Mouse (Mus musculus): ENCODE data around the gene Atg4a-ps. TPM values are rescaled to one million over a fixed set of nuclear protein-coding genes. Genes with fewer than 3 reads are reported as not detected.
"Not testable (repeated sequence)": the region's sequence is repeated elsewhere in the genome, so short reads cannot be mapped to it uniquely, and the experiment has no call there.

The Atg4a-ps gene
- total RNA-seq (2018; cell fraction: chromatin; rRNA removed) = under 1 TPM in 16 of 26 experiments, not detected in 10; 0.44 to 0.92 (median 0.64) TPM
- total RNA-seq (2018; cell fraction: cytosol; rRNA removed) = under 1 TPM in 25 of 26 experiments, not detected in 1; 0.05 to 0.47 (median 0.25) TPM
- total RNA-seq (2018; cell fraction: nucleus; rRNA removed) = under 1 TPM in 5 of 26 experiments, not detected in 21; 0.24 to 0.42 (median 0.31) TPM
- polyA plus RNA-seq (2018) = 0.18 to 0.29 TPM (median 0.23 TPM) in 3 replicates

DNA sequence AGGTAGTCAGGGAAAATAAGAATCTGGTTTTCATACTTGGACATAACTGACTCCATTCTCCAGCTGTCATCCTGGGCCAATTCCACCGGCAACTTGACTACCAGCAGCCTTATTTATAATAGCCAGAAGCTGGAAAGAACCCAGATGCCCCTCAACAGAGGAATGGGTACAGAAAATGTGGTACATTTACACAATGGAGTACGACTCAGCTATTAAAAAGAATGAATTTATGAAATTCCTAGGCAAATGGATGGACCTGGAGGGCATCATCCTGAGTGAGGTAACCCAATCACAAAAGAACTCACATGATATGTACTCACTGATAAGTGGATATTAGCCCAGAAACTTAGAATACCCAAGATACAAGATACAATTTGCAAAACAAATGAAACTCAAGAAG is at the start of gene Atg4a-ps:
Gene Atg4a-ps (minus strand): TSS at position 101 of the 400 bp plus-strand sequence.
- H3K4me3 ChIP-seq (ENCODE audit: inconsistent target); H3K27ac ChIP-seq; H3K36me3 ChIP-seq (ENCODE audit: inconsistent target); H3K79me2 ChIP-seq (ENCODE audit: inconsistent target): not testable (repeated sequence)
- WGBS (ENCODE audit: missing documents) = 92% methylated on average over 1 of the region's 2 CpGs

DNA sequence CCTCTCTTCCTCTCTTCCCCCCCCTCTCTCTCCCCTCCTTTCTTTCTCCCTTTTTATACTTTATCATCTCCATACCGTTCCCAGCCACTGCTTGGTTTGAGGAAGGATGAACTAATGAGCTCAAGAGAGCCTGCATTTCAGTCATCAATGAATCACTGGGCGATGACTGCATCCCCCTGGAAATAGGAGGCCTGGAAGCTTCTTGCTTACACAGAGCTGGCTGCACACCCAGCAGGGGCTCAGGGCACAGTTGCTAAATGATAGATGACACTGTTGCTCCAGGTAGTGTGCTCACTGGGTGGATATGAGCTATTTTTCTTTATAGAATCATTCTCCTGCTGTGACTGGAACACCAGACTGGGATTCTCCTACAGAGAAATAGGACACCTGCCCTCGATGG is 49.7 kb upstream of the Atg4a-ps start:
- H3K36me3 ChIP-seq (ENCODE audit: inconsistent target) = no peaks in the 10 kb centered on the region
- no peak overlapping the region for H3K4me3 ChIP-seq (ENCODE audit: inconsistent target)
- H3K27ac ChIP-seq = no peak overlapping the region
- H3K79me2 ChIP-seq (ENCODE audit: inconsistent target) = no peaks in the 10 kb centered on the region
- 82% methylated on average over 3 of the region's 3 CpGs for WGBS (ENCODE audit: missing documents)

DNA sequence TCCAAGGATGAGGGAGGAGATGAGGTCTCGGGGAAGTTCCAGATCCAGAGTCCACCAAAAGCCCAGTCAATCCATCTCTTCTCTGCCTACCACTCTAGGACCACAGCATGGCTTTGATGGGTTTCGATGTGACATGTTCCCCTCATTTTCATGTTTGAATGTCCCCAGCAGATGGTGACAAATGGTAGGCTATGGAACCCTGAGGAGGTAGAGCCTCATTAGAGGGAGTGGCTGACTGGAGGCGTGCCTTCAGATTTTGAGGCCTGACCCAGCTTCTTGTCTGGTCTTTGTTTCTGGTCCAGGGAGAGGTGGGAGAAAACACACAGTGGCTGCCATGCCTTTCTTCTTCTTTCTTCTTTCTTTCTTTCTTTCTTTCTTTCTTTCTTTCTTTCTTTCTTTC is 44.6 kb upstream of the Atg4a-ps start:
- H3K4me3 ChIP-seq (ENCODE audit: inconsistent target) = no peak overlapping the region
- WGBS (ENCODE audit: missing documents) = 77% methylated on average over 3 of the region's 3 CpGs
- H3K27ac ChIP-seq = no peak overlapping the region
- no peaks in the 10 kb centered on the region for H3K79me2 ChIP-seq (ENCODE audit: inconsistent target)
- H3K36me3 ChIP-seq (ENCODE audit: inconsistent target) = no peaks in the 10 kb centered on the region

DNA sequence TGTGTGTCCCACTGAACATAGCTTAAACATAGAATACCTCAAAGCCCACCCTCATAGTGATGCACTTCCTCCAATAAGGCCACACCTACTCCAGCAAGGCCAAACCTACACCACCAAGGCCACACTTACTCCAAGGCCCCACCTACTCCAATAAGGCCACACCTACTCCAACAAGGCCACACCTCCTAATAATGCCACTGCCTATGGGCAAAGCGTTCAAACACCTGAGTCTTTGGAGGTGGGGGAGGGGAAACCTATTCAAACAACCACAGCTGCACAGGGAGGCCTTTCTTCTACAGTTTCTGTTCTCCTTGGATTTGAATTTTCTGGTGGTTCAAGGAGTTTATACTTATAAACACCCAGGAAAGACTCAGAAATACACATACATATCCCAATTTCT is 43.2 kb upstream of the Atg4a-ps start:
- Histone ChIP-seq H3K27ac (no peak overlapping the region), H3K79me2 (ENCODE audit: inconsistent target) (no peaks in the 10 kb centered on the region), H3K36me3 (ENCODE audit: inconsistent target) (no peaks in the 10 kb centered on the region), H3K4me3 (ENCODE audit: inconsistent target) (no peak overlapping the region)
- WGBS (ENCODE audit: missing documents) = 86% methylated on average over 1 of the region's 1 CpGs

DNA sequence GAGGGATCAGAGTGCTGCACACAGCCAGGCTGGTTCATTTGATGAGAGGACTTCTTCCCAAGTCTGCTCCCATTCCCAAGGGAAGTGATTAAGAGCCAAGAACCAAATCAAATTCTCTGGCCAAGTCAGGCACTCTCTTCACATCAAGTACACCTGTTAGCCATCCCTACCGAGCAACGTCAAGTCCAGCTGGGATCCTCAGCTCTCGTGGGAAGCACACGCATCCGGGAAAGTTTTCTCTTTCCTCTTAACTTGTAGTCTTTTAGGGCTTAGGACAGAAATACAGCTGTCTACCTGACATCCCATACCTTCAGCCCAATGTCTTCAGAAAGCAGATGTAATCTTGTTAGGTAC is 38.1 kb upstream of the Atg4a-ps start:
- H3K4me3 ChIP-seq (ENCODE audit: inconsistent target) = no peak overlapping the region
- H3K79me2 ChIP-seq (ENCODE audit: inconsistent target) = no peaks in the 10 kb centered on the region
- WGBS (ENCODE audit: missing documents) = 75% methylated on average over 5 of the region's 5 CpGs
- no peaks in the 10 kb centered on the region for H3K36me3 ChIP-seq (ENCODE audit: inconsistent target)
- no peak overlapping the region for H3K27ac ChIP-seq

DNA sequence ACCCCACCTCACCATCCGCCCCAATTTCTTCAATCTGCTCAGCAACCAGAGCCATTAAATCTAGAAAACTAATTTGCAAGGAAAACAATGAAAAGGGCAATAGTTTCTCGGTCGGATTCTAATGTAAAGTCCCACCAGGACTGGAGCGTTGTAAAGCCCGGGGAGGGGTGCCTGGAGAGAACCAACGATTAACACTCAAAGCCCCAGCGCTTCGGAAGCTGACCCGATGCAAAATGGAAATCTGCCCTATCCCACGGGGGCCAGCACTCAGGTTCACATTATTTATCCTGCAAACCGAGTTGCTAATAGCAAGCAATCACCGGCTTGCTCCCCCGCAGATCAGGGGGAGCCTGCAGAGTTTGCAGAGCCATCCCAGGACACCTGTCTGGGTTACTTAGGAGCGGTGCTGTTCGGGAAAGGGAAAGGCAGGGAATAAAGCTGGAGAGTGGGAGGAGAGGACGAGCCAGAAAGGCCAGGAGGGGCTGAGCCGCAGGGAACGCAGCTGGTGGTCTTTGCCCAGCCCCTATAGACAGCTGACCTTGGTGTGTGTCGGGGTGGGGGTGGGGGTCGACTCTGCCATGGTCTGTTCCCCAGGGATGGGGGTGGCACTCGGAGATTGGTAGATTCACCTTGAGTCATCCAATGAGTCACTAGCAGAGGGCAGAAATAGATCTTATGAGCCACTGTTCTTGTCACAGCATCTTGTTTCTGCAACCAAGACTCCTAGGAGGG is 37.5 kb upstream of the Atg4a-ps start:
- H3K79me2 ChIP-seq (ENCODE audit: inconsistent target) = no peaks in the 10 kb centered on the region
- H3K27ac ChIP-seq = no peak overlapping the region
- 33% methylated on average over 21 of the region's 21 CpGs for WGBS (ENCODE audit: missing documents)
- no peak overlapping the region for H3K4me3 ChIP-seq (ENCODE audit: inconsistent target)
- no peaks in the 10 kb centered on the region for H3K36me3 ChIP-seq (ENCODE audit: inconsistent target)

DNA sequence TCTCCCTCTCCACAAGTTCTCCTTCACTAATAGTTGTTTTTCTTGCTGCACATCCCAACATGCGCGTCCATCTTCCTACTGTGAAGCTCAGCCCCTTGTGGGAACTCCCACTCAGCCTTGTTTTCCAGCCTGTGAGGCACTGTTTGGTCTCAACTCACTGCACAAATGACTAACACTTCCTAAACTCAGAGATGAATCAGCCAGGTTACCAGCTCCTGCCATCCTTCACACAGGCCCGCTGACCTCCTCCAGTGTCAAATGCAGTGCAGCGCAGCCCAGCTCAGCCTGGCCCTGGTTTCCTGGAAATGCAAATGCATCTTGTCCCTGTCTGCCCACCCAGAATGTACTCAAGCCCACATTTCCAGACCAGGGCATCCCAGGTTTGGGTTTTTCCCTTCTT is 36.6 kb upstream of the Atg4a-ps start:
- WGBS (ENCODE audit: missing documents) = 77% methylated on average over 4 of the region's 4 CpGs
- Histone ChIP-seq H3K27ac (no peak overlapping the region), H3K4me3 (ENCODE audit: inconsistent target) (no peak overlapping the region), H3K79me2 (ENCODE audit: inconsistent target) (no peaks in the 10 kb centered on the region), H3K36me3 (ENCODE audit: inconsistent target) (no peaks in the 10 kb centered on the region)

DNA sequence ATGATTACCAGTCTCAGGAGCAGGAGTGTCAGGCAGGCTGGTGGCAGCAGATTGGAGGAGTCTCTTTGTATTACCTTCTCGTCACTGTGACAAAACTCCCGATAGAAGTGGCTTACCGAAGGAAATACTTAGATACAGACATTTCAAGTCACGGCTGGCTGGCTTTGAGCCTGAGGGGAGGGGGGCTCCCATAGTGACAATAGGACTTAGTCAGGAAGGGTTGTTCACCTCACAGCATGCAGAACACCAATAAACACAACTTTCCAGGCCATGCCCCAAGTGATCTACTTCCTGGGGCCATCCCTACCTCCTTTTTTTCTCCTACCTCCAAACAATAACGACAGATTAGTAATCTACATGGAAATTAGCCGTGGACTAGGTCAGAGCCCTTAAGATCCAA is 32.9 kb upstream of the Atg4a-ps start:
- no peaks in the 10 kb centered on the region for H3K79me2 ChIP-seq (ENCODE audit: inconsistent target)

DNA sequence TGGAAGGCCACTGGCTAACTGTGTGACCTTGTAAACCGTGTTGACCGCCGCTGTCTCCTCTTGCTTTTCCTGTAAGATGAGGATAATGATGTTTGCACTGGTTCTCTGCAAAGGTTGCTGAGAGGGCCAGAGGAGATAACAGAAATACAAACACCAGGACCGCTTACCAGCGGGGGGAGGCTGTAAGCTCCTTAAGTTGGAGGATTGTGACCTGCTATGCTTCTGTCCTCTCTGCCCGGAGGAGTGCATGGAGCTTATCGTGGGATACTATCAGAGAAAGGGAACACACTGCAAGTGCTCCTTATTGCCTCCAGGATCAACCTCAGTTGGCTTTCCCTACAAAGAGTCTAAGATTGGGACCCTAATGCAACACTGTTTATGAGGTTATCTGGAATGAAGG is 26.8 kb upstream of the Atg4a-ps start:
- Histone ChIP-seq H3K27ac (no peak overlapping the region), H3K79me2 (ENCODE audit: inconsistent target) (no peaks in the 10 kb centered on the region), H3K4me3 (ENCODE audit: inconsistent target) (no peak overlapping the region), H3K36me3 (ENCODE audit: inconsistent target) (no peaks in the 10 kb centered on the region)
- 73% methylated on average over 7 of the region's 7 CpGs for WGBS (ENCODE audit: missing documents)

More for the DNA sequence above, 32.9 kb upstream of the Atg4a-ps start:
- H3K36me3 ChIP-seq (ENCODE audit: inconsistent target) = no peaks in the 10 kb centered on the region
- H3K27ac ChIP-seq = no peak overlapping the region
- WGBS (ENCODE audit: missing documents) = 66% methylated on average over 6 of the region's 6 CpGs
- no peak overlapping the region for H3K4me3 ChIP-seq (ENCODE audit: inconsistent target)

DNA sequence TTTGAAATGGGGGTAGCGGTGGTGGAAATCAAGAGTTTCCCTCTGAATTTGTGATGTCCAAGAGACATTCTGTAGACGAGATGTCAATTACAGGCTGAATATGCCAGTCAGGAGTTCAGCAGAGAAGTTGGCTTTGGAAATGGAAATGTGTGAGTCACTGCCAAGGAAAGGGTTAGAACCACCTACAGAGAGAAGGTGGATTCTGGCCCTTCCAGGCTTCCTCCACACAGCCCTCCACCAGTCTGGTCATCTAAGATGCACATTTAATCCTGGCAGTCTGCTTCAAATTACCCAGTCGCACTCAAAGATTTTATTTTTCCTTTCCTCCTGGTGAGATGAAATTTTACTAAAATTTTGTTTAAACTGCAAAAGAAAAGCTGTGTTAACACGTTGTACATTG is 26.2 kb upstream of the Atg4a-ps start:
- no peak overlapping the region for H3K27ac ChIP-seq
- no peaks in the 10 kb centered on the region for H3K79me2 ChIP-seq (ENCODE audit: inconsistent target)
- H3K4me3 ChIP-seq (ENCODE audit: inconsistent target) = no peak overlapping the region
- WGBS (ENCODE audit: missing documents) = 87% methylated on average over 4 of the region's 4 CpGs
- H3K36me3 ChIP-seq (ENCODE audit: inconsistent target) = no peaks in the 10 kb centered on the region

DNA sequence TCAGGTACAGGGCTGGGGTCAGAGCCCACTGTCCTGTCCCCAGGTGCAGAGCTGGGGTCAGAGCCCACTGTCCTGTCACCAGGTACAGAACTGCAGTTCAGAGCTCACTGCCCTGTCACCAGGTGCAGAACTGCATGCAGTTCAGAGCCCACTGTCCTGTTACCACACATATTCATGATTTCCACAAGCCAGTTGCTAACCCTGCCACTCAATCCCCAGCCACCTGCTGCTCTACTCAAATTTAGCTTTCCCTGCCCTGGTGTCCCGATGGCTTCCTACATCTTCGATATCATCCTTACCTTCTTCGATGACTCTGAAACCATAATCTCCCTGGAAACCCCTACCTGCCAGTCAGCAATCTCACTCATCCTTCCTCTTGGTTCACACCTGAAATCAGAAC is 17.5 kb upstream of the Atg4a-ps start:
- H3K79me2 ChIP-seq (ENCODE audit: inconsistent target) = no peaks in the 10 kb centered on the region

DNA sequence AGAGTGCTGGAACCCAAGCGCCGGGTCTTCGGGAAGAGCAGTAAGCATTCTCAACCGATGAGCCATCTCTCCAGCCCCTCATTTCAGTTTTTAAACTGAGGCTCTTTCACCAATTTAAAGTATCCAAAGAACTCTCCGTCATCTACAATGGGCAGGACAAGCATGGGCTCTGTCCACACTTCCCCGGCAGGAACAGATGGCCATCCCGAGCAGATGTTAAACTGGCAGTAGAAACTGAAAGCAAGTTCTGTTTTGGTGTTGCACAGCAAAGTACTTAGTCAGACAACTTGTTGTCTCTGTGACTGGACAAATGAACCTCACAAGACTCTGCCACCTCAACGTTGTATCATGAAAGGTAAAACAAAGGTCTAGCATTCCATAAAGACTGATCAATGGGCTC is 15.8 kb upstream of the Atg4a-ps start:
- Histone ChIP-seq H3K79me2 (ENCODE audit: inconsistent target) (no peaks in the 10 kb centered on the region), H3K36me3 (ENCODE audit: inconsistent target) (no peaks in the 10 kb centered on the region), H3K27ac (no peak overlapping the region), H3K4me3 (ENCODE audit: inconsistent target) (no peak overlapping the region)
- 84% methylated on average over 8 of the region's 8 CpGs for WGBS (ENCODE audit: missing documents)

More for the DNA sequence above, 17.5 kb upstream of the Atg4a-ps start:
- no peaks in the 10 kb centered on the region for H3K36me3 ChIP-seq (ENCODE audit: inconsistent target)
- no peak overlapping the region for H3K27ac ChIP-seq
- H3K4me3 ChIP-seq (ENCODE audit: inconsistent target) = no peak overlapping the region
- WGBS (ENCODE audit: missing documents) = 100% methylated on average over 3 of the region's 3 CpGs

DNA sequence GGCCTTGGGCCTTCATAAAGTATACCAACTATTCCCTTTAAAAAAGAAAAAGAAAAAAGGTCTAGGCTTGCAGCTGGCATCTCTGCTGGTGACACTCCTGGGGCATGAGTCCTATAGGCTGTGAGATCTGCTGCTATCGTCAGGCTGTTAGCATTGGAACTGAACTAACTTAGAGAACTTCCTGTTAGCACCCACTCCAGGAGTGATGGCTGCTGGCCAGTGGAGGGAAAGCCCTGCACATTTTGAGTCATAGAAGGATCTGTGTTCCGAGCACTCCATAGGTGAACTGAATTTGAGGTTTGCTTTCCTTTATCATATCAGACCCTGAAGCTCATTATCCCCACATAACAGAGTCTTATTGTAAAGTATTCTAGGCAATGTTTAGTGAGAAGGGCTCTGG is 14.1 kb upstream of the Atg4a-ps start:
- Histone ChIP-seq H3K27ac (no peak overlapping the region), H3K36me3 (ENCODE audit: inconsistent target) (no peaks in the 10 kb centered on the region), H3K4me3 (ENCODE audit: inconsistent target) (no peak overlapping the region), H3K79me2 (ENCODE audit: inconsistent target) (no peaks in the 10 kb centered on the region)
- 44% methylated on average over 2 of the region's 2 CpGs for WGBS (ENCODE audit: missing documents)

DNA sequence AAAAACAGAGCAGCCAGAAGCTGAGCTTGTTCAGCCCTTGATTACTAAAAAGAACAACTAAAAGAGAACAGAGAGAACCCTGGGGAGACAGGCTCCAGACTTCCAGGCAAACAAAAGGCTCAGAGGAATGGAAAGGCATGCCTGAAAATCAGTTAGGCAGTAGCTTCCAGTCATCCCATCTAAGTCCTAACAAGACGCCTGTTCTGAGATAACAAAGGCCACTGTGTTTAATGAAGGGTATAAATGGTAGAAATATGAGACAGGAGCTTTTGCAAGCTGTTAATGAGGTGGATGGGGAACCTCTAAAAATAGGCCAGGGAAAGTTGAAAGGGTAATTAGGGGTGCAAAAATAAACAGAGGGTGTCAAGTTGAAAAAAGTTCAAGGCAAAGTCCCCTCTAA is 4.5 kb upstream of the Atg4a-ps start:
- no peaks in the 10 kb centered on the region for H3K79me2 ChIP-seq (ENCODE audit: inconsistent target)
- no peak overlapping the region for H3K4me3 ChIP-seq (ENCODE audit: inconsistent target)
- no peak overlapping the region for H3K27ac ChIP-seq
- 80% methylated on average over 1 of the region's 1 CpGs for WGBS (ENCODE audit: missing documents)
- no peaks in the 10 kb centered on the region for H3K36me3 ChIP-seq (ENCODE audit: inconsistent target)

DNA sequence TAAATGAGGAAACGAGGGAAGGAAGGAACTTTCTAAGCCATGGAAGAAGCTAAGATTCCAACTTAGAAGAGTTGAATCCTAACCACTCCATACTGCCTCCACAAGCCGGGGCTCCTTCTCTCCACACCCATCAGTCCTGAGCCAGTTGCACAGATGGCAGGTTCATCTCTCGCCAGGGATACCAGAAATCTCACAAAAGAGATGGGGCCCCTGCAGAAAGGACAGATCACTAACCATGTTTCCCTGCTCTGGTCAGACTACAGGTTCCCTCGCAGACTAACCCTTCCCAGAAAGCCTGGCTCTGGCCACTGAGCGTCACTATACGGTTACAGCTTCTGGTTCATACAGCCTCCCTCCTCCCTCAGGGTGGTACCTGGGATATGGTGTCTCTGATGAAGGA is 3.8 kb upstream of the Atg4a-ps start:
- no peaks in the 10 kb centered on the region for H3K36me3 ChIP-seq (ENCODE audit: inconsistent target)
- WGBS (ENCODE audit: missing documents) = 99% methylated on average over 6 of the region's 6 CpGs
- H3K4me3 ChIP-seq (ENCODE audit: inconsistent target) = no peak overlapping the region
- H3K79me2 ChIP-seq (ENCODE audit: inconsistent target) = no peaks in the 10 kb centered on the region
- no peak overlapping the region for H3K27ac ChIP-seq

DNA sequence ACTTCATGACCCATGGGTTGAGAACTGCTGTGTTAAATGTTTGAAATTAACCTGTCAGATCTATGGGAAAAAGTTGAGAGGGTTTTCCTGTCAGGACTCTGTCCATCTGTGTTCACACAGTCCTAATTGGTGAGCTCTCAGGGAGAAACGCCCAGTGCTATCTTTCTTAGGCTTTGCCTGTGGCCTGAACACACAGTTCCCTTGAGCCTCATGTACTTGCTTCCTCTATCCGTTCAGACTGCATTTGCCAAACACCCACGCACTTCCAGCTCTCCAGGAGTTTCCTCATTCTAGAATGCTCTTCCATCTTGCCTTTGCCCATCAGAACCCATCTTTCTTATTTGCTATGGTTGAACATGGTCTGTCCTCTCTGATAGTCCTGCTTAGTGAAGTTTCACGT is 2.6 kb upstream of the Atg4a-ps start:
- Histone ChIP-seq H3K36me3 (ENCODE audit: inconsistent target) (no peaks in the 10 kb centered on the region), H3K27ac (no peak overlapping the region), H3K79me2 (ENCODE audit: inconsistent target) (no peaks in the 10 kb centered on the region), H3K4me3 (ENCODE audit: inconsistent target) (no peak overlapping the region)
- 81% methylated on average over 4 of the region's 4 CpGs for WGBS (ENCODE audit: missing documents)

All from macrophage (primary cell).